ENCODE assay signal across 37 mouse cellular contexts in the genomic region with DNA sequence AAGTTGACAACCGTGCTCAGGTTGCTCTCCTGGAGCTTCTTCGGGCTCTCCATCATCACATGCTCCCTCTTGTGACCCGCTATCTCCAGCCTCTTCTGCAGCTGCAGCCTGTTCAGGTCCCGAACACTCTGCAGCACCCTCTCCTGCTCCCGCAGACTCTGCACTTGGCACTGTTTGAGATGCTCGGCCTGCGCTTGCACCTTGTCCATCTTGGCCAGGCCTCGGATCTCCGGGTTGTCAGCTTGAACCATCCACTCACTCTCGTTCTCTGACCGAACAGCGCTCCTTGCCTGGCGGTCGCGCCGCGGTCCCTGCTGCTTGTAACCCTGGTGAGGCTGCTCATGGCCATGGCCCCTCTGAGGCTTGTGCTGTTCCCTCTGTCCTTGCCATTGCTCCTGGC. TPM values are rescaled to one million over a fixed set of nuclear protein-coding genes. Genes with fewer than 3 reads are reported as not detected.
DNase-seq lines count a peak whose midpoint lies in the region; ATAC-seq and TF ChIP-seq lines count a peak whose summit lies in the region.
"Had no signal": no experiment of that assay in that cellular context is flagged by ENCODE, and none has a peak within 500 bp of the region (broad histone marks: within the 10 kb centered on the region; RNA-seq: fewer than 3 reads in every experiment).

No protein-coding gene starts in this region.

- no peak overlapping the region for H3K9ac ChIP-seq in forebrain, embryonic 14.5 days (ENCODE audit: low read length)
- H3K9ac ChIP-seq: embryonic facial prominence, embryonic 13.5 days; forebrain, embryonic 12.5 days; hindbrain, embryonic 12.5 days; hindbrain, embryonic 15.5 days had no signal

- H3K27ac ChIP-seq in heart, embryonic 10.5 days, result no peak overlapping the region
- no peak overlapping the region for H3K27ac ChIP-seq in forebrain, embryonic 14.5 days (ENCODE audit: low read depth, low read length)
- H3K27ac ChIP-seq: embryonic facial prominence, embryonic 10.5 days; embryonic facial prominence, embryonic 13.5 days; forebrain, embryonic 12.5 days; hindbrain, embryonic 12.5 days; hindbrain, embryonic 15.5 days had no signal

- no peaks in the 10 kb centered on the region for H3K9me3 ChIP-seq in heart, embryonic 10.5 days
- H3K9me3 ChIP-seq in E14TG2a.4 (ENCODE audit: low read length), result no peaks in the 10 kb centered on the region
- H3K9me3 ChIP-seq in forebrain, embryonic 14.5 days (replicated peaks; ENCODE audit: control insufficient read depth, low read length), result no peaks in the 10 kb centered on the region
- H3K9me3 ChIP-seq: embryonic facial prominence, embryonic 10.5 days; embryonic facial prominence, embryonic 13.5 days; forebrain, embryonic 12.5 days; hindbrain, embryonic 12.5 days; hindbrain, embryonic 15.5 days had no signal

- no peak overlapping the region for H3K4me3 ChIP-seq in heart, embryonic 10.5 days
- peak overlapping the region; percentile 69 for H3K4me3 ChIP-seq in E14TG2a.4 (replicated peaks; ENCODE audit: low read length)
- no peak overlapping the region for H3K4me3 ChIP-seq in forebrain, embryonic 14.5 days (ENCODE audit: low read depth, low read length)
- H3K4me3 ChIP-seq: embryonic facial prominence, embryonic 10.5 days; embryonic facial prominence, embryonic 13.5 days; erythroblast, embryonic 14.5 days; forebrain, embryonic 12.5 days; hindbrain, embryonic 12.5 days; hindbrain, embryonic 15.5 days had no signal

- no peak overlapping the region for H3K4me2 ChIP-seq in forebrain, embryonic 14.5 days (ENCODE audit: low read length)
- H3K4me2 ChIP-seq: embryonic facial prominence, embryonic 13.5 days; forebrain, embryonic 12.5 days; heart, embryonic 11.5 days; hindbrain, embryonic 12.5 days; hindbrain, embryonic 15.5 days had no signal

- H3K36me3 ChIP-seq in heart, embryonic 10.5 days, result no peaks in the 10 kb centered on the region
- no peaks in the 10 kb centered on the region for H3K36me3 ChIP-seq in E14TG2a.4 (ENCODE audit: insufficient read depth, low read length)
- no peaks in the 10 kb centered on the region for H3K36me3 ChIP-seq in forebrain, embryonic 14.5 days (ENCODE audit: control insufficient read depth, insufficient read depth, low read length)
- H3K36me3 ChIP-seq: embryonic facial prominence, embryonic 10.5 days; embryonic facial prominence, embryonic 13.5 days; forebrain, embryonic 12.5 days; hindbrain, embryonic 12.5 days; hindbrain, embryonic 15.5 days had no signal

- no peak for TF ChIP-seq CTCF in E14TG2a.4 (conservative IDR thresholded peaks at IDR 0.05; ENCODE audit: low read length)

- WGBS in heart, embryonic 10.5 days, result 69% methylated on average over 17 of the region's 17 CpGs
- WGBS in forebrain, embryonic 14.5 days, result 88% methylated on average over 17 of the region's 17 CpGs

- peaks cover 5% of the 10 kb centered on the region; the same call in 1 of the 2 replicates for H3K4me1 ChIP-seq in heart, embryonic 10.5 days
- peaks cover 26% of the 10 kb centered on the region for H3K4me1 ChIP-seq in E14TG2a.4 (replicated peaks; ENCODE audit: low read depth, low read length)
- no peaks in the 10 kb centered on the region for H3K4me1 ChIP-seq in forebrain, embryonic 14.5 days (ENCODE audit: control insufficient read depth, insufficient read depth, low read length)
- H3K4me1 ChIP-seq: embryonic facial prominence, embryonic 10.5 days; embryonic facial prominence, embryonic 13.5 days; forebrain, embryonic 12.5 days; hindbrain, embryonic 12.5 days; hindbrain, embryonic 15.5 days had no signal

- DNase-seq in heart, embryonic 10.5 days (ENCODE audit: low spot score), result peak; percentile 74
- DNase-seq in heart, adult 18-20 months, result no peak
- DNase-seq in ES-CJ7 (ENCODE audit: low read depth, low spot score) (peak; percentile 32), ZHBTc4 (ENCODE audit: low read depth, low spot score) (peak; percentile 52)
- no peak for DNase-seq in adrenal gland, postnatal 4 days (ENCODE audit: low spot score in 2 of 2)
- DNase-seq in forebrain, embryonic 14.5 days (ENCODE audit: low spot score), result no peak
- DNase-seq: adrenal gland, adult 2 months; adrenal gland, postnatal 14 days; B cell, adult 2 months; cerebellum, adult 11-12 months; cerebellum, adult 8-10 months; cerebellum, postnatal 10 days; cerebellum, postnatal 36 days; embryo, embryonic 11 days; gastrocnemius, postnatal 10 days; gastrocnemius, postnatal 36 days had no signal

- no peak for ATAC-seq in forebrain, embryonic 14.5 days
- ATAC-seq: forebrain, embryonic 16.5 days; intestine, postnatal 0 days had no signal

- peaks cover 22% of the 10 kb centered on the region for H3K27me3 ChIP-seq in heart, embryonic 10.5 days (ENCODE audit: insufficient read depth, poor library complexity, severe bottlenecking)
- H3K27me3 ChIP-seq in E14TG2a.4 (ENCODE audit: insufficient read depth, low read length), result peaks cover 54% of the 10 kb centered on the region
- no peaks in the 10 kb centered on the region for H3K27me3 ChIP-seq in forebrain, embryonic 14.5 days (replicated peaks; ENCODE audit: control insufficient read depth, insufficient read depth, low read length)
- H3K27me3 ChIP-seq: CH12.LX; embryonic facial prominence, embryonic 13.5 days; forebrain, embryonic 12.5 days; hindbrain, embryonic 12.5 days; hindbrain, embryonic 15.5 days had no signal

RNA-seq across cellular contexts. Expression of gene Ccdc185, which starts 1.1 kb away (rescaled TPM):
- polyA plus RNA-seq in heart, embryonic 10.5 days (2016; fragmentation: Nextera tagmentation; extraction: Ambion mirVana), result 0.08 TPM in 1 of 2 replicates, not detected in the other
- not detected for total RNA-seq in heart, adult 18-20 months (2021)
- not detected for total RNA-seq in adrenal gland, postnatal 4 days (2021)
- not detected in 2 replicates for polyA plus RNA-seq in forebrain, embryonic 14.5 days (2014; fragmentation: Nextera tagmentation; extraction: Ambion mirVana)
- total RNA-seq: adrenal gland, adult 2 months; adrenal gland, postnatal 14 days; CH12.LX; gastrocnemius, adult 18-20 months; gastrocnemius, postnatal 10 days; gastrocnemius, postnatal 36 days; granulocyte monocyte progenitor cell, adult 5-6 weeks; heart, postnatal 25 days; hematopoietic stem cell, adult 5-6 weeks; MEL had no signal
- polyA plus RNA-seq: adrenal gland, adult 2 months; brain, embryonic 14.5 days; cortical plate, adult 2 months; embryonic facial prominence, embryonic 10.5 days; embryonic facial prominence, embryonic 13.5 days; erythroblast, embryonic 14.5 days; forebrain, embryonic 12.5 days; forebrain, embryonic 16.5 days; heart, embryonic 11.5 days; heart, embryonic 14.5 days; heart, postnatal 0 days; hindbrain, embryonic 12.5 days; hindbrain, embryonic 15.5 days; intestine, embryonic 14.5 days; intestine, postnatal 0 days had no signal

RNA-seq across cellular contexts. Expression of gene Susd4, which starts 15.8 kb away (rescaled TPM):
- polyA plus RNA-seq in heart, embryonic 10.5 days (2016; fragmentation: Nextera tagmentation; extraction: Ambion mirVana), result 6.5 and 9.4 TPM in 2 replicates
- under 1 TPM; 0.37 to 0.57 TPM for total RNA-seq in heart, adult 18-20 months (2021)
- 1 to 10 TPM; 7.9 to 9.6 TPM for total RNA-seq in adrenal gland, postnatal 4 days (2021)
- polyA plus RNA-seq in forebrain, embryonic 14.5 days (2014; fragmentation: Nextera tagmentation; extraction: Ambion mirVana), result 37.4 and 42.9 TPM in 2 replicates
- total RNA-seq: CH12.LX; granulocyte monocyte progenitor cell, adult 5-6 weeks; MEL had no signal
- polyA plus RNA-seq: erythroblast, embryonic 14.5 days had no signal

Comparison
In these comparisons a context has a peak if more than half of its experiments do, and no peak if none do; other contexts are left out.
1. DNase-seq: peak in heart, embryonic 10.5 days (single experiment), ES-CJ7 (single experiment) and ZHBTc4 (single experiment); none in heart, adult 18-20 months (0 of 2), adrenal gland, postnatal 4 days (0 of 2) and forebrain, embryonic 14.5 days (single experiment).
2. RNA of gene Susd4, which starts 15.8 kb away (total RNA-seq): 7.9 to 9.6 TPM in adrenal gland, postnatal 4 days; 0.37 to 0.57 TPM in heart, adult 18-20 months; every median in the first group is over 4 times any median in the second.